Mouse (Mus musculus): ENCODE data around the gene Lipi.

GRCm38 (mm10) chr16:75562910-75563309, 23.0 kb downstream of the Lipi start:
- TF ChIP-seq CTCF (IDR thresholded peaks at IDR 0.05; ENCODE audit: low read depth, low read length) (no peak), POLR2A (IDR thresholded peaks at IDR 0.05; ENCODE audit: borderline replicate concordance, low read depth, low read length) (no peak)

Measured in bone marrow macrophage, adult 2 months (primary cell).